Mouse (Mus musculus) layer of hippocampus, adult 9-10 months (tissue): ENCODE results near the gene Rere.

Experiments
- DNase-seq: peaks from one replicate; pipeline ENCODE4 v3.0.0; 2022; ENCODE audit warnings: low spot score

The Rere gene

GRCm38 (mm10) chr4:150433827-150434574 is 152.6 kb downstream of the Rere start:
- DNase-seq, result no peak

- no peak for DNase-seq
Observed at GRCm38 (mm10) chr4:150435590-150435989, 154.1 kb downstream of the Rere start.

GRCm38 (mm10) chr4:150438621-150439020 is 157.2 kb downstream of the Rere start:
- DNase-seq, result no peak

- DNase-seq, result no peak
Observed at GRCm38 (mm10) chr4:150441931-150442330, 160.5 kb downstream of the Rere start.

- no peak for DNase-seq
Observed at GRCm38 (mm10) chr4:150444068-150444467, 162.6 kb downstream of the Rere start.

GRCm38 (mm10) chr4:150446617-150447016 is 165.2 kb downstream of the Rere start:
- DNase-seq, result no peak

- no peak for DNase-seq
Observed at GRCm38 (mm10) chr4:150447517-150447916, 166.1 kb downstream of the Rere start.

- no peak for DNase-seq
Observed at GRCm38 (mm10) chr4:150448433-150448832, 167.0 kb downstream of the Rere start.

- DNase-seq, result no peak
Observed at GRCm38 (mm10) chr4:150450081-150450691, 168.7 kb downstream of the Rere start.

GRCm38 (mm10) chr4:150452155-150452847 is 170.9 kb downstream of the Rere start:
- DNase-seq, result no peak

GRCm38 (mm10) chr4:150454571-150455306 is 173.3 kb downstream of the Rere start:
- no peak for DNase-seq

- DNase-seq, result no peak
Observed at GRCm38 (mm10) chr4:150455750-150456149, 174.3 kb downstream of the Rere start.

- no peak for DNase-seq
Observed at GRCm38 (mm10) chr4:150456452-150456851, 175.0 kb downstream of the Rere start.

- no peak for DNase-seq
Observed at GRCm38 (mm10) chr4:150456886-150457285, 175.4 kb downstream of the Rere start.

- no peak for DNase-seq
Observed at GRCm38 (mm10) chr4:150457353-150457752, 175.9 kb downstream of the Rere start.

GRCm38 (mm10) chr4:150457771-150458170 is 176.3 kb downstream of the Rere start:
- no peak for DNase-seq

GRCm38 (mm10) chr4:150459022-150459794 is 177.8 kb downstream of the Rere start:
- DNase-seq, result no peak

- no peak for DNase-seq
Observed at GRCm38 (mm10) chr4:150460451-150460850, 179.0 kb downstream of the Rere start.

- DNase-seq, result no peak
Observed at GRCm38 (mm10) chr4:150461011-150461410, 179.6 kb downstream of the Rere start.

GRCm38 (mm10) chr4:150461427-150462189 is 180.2 kb downstream of the Rere start:
- DNase-seq, result no peak

- no peak for DNase-seq
Observed at GRCm38 (mm10) chr4:150462367-150462766, 180.9 kb downstream of the Rere start.
